Mouse (Mus musculus): ENCODE measurements around the gene Cdsn.

Cdsn gene

GRCm38 (mm10) chr17:35537421-35537820 is 14.5 kb upstream of the Cdsn start:
- no peak for DNase-seq

GRCm38 (mm10) chr17:35538476-35538875 is 13.5 kb upstream of the Cdsn start:
- no peak for DNase-seq

GRCm38 (mm10) chr17:35539540-35539939 is 12.4 kb upstream of the Cdsn start:
- no peak for DNase-seq

- DNase-seq, result no peak
Observed at GRCm38 (mm10) chr17:35542761-35543411, 9.0 kb upstream of the Cdsn start.

- no peak for DNase-seq
Observed at GRCm38 (mm10) chr17:35543412-35543861, 8.5 kb upstream of the Cdsn start.

GRCm38 (mm10) chr17:35544001-35544400 is 7.9 kb upstream of the Cdsn start:
- DNase-seq, result no peak

GRCm38 (mm10) chr17:35544680-35545079 is 7.2 kb upstream of the Cdsn start:
- peak; percentile 65 for DNase-seq

- DNase-seq, result no peak
Observed at GRCm38 (mm10) chr17:35547465-35547864, 4.5 kb upstream of the Cdsn start.

- DNase-seq, result peak; percentile 51
Observed at GRCm38 (mm10) chr17:35548636-35549035, 3.3 kb upstream of the Cdsn start.

GRCm38 (mm10) chr17:35549437-35550142 is 2.3 kb upstream of the Cdsn start:
- DNase-seq, result peak; percentile 92

- DNase-seq, result no peak
Observed at GRCm38 (mm10) chr17:35550143-35550494, 1.8 kb upstream of the Cdsn start.

- DNase-seq, result no peak
Observed at GRCm38 (mm10) chr17:35550871-35551270, 1.1 kb upstream of the Cdsn start.

GRCm38 (mm10) chr17:35554321-35554720 is 2.4 kb downstream of the Cdsn start:
- no peak for DNase-seq

- no peak for DNase-seq
Observed at GRCm38 (mm10) chr17:35554761-35555397, 3.0 kb downstream of the Cdsn start.

- DNase-seq, result no peak
Observed at GRCm38 (mm10) chr17:35556186-35556765, 4.3 kb downstream of the Cdsn start.

GRCm38 (mm10) chr17:35556812-35557211 is 4.9 kb downstream of the Cdsn start:
- peak; percentile 75 for DNase-seq

- DNase-seq, result no peak
Observed at GRCm38 (mm10) chr17:35557351-35557750, 5.4 kb downstream of the Cdsn start.

GRCm38 (mm10) chr17:35558216-35558615 is 6.3 kb downstream of the Cdsn start:
- DNase-seq, result no peak

GRCm38 (mm10) chr17:35567150-35567549 is 15.2 kb downstream of the Cdsn start, which contains the start of gene 2300002M23Rik:
TSS of gene 2300002M23Rik (plus strand) at chr17:35567450.
- no peak for DNase-seq

- DNase-seq, result no peak
Observed at GRCm38 (mm10) chr17:35567767-35568166, 15.8 kb downstream of the Cdsn start.

- no peak for DNase-seq
Observed at GRCm38 (mm10) chr17:35569091-35569944, 17.4 kb downstream of the Cdsn start.

- no peak for DNase-seq
Observed at GRCm38 (mm10) chr17:35570836-35571235, 18.9 kb downstream of the Cdsn start.

GRCm38 (mm10) chr17:35571477-35571876 is 19.5 kb downstream of the Cdsn start:
- no peak for DNase-seq

Data from lung, postnatal 10 days (tissue).